Mouse (Mus musculus) NIH3T3 (cell line): ENCODE measurements around the gene Hoxc11.

Experiments
- DNase-seq: peaks from one replicate; pipeline ENCODE4 v3.0.0-alpha.2; 2012; ENCODE audit warnings: low read depth

Hoxc11 gene

GRCm38 (mm10) chr15:102984925-102985324 is 30.7 kb downstream of the Hoxc11 start:
- DNase-seq = no peak

DNA sequence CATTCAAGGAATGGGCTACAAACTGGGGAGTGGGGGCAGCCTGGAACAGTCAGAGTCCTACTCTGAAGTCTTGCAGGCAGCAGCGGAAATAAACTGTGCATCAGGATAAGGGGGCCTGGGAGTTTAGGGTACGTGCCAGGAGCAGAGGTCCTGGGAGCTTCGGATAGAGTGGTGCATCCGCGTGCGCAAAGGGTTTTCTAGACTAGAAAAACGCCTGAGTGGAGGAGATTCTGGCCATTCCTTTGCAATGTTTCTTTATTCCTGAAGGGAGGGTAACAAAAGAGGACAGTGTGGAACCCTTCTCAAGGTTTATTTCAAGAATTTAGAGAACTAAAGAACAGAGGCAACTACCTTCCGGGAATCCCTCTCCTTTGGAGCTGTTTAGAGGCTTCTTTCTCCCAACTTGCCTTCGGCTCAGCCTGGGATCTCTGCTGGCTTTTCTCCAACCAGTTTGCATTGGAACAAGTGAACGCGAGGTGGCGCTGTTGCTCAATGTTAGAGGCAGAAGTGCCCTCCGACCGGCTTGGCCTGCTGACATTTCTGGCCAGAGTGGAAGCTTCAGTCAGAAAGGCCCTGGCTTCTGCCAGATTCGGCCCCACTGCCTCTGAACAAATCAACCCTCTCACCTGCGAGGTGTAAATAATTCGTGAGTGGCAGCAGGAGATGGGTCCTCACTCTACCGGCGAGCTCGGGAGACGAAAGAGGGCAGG is 33.1 kb downstream of the Hoxc11 start:
- DNase-seq = peak; percentile 96

GRCm38 (mm10) chr15:102988078-102988477 is 33.9 kb downstream of the Hoxc11 start:
- DNase-seq = no peak

GRCm38 (mm10) chr15:102990461-102991397 is 36.5 kb downstream of the Hoxc11 start, which contains the start of gene Hoxc8:
Gene Hoxc8, plus strand, starts transcription at chr15:102990607.
- DNase-seq = no peak

DNA sequence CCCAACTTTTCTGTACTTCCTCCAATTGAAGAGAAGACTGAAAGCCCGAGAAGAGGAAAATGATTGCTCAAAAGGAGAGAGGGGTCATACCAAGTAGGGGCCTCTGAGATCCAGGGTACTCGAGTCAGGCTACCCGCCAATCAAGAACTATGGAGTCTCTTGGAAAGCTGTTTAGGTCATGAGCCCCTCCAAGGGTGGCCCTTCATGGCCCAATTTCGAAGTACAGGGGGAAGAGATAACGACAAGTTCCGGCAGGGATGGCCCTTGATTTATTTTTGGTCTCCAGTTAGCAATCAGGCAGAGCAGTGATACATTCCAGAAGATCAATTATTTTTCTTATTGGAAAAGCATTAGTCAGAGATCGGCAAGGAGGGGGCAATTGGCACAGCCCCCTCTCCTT is 37.6 kb downstream of the Hoxc11 start:
- no peak for DNase-seq

DNA sequence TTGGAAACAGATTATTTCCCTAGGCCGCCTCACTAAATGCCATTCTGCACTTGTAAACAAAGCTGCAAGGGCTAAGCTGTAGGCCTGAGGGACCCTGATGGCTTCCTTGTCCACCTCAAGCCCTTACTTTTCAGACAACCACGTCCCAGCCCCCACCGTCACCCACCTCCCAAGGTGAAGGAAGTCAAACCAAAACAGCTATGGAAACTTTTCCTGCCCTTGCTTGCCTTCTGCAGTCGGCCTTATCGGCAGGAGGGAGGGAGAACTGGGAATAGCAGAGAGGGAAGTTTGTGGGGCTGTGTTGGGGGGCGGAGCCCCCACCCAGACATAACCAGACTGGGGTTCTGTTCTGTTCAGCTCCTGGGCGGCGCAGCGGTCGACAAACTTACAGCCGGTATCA is 38.0 kb downstream of the Hoxc11 start:
- no peak for DNase-seq

DNA sequence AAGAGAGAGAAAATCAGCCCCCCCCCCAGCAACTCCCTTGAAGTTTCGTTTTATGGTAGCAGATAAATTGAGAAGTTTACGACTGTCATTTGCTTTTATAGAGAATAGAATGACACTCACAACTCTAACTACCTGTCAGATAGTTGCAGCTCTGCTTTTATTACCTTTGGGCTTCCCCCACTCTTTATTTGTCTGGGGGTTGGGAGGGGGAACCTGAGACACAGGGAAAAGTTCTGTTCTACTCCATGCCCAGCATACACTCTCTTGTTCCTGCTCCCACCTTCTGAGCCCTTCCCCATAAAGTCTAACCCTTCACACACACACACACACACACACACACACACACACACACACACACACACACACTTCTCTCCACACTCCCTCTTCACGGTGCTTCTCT is 38.6 kb downstream of the Hoxc11 start:
- no peak for DNase-seq

- DNase-seq = no peak
Measured at GRCm38 (mm10) chr15:102996548-102996947, 42.3 kb downstream of the Hoxc11 start.

- peak; percentile 38 for DNase-seq
Measured at GRCm38 (mm10) chr15:102997431-102997830, 43.2 kb downstream of the Hoxc11 start.

- peak; percentile 82 for DNase-seq
Measured at GRCm38 (mm10) chr15:102997939-102998355, 43.7 kb downstream of the Hoxc11 start, which contains the start of gene Hoxc6. Gene Hoxc6, plus strand, starts transcription at chr15:102998257.

- peak; percentile 50 for DNase-seq
Measured at GRCm38 (mm10) chr15:102998608-102999182, 44.5 kb downstream of the Hoxc11 start.

DNA sequence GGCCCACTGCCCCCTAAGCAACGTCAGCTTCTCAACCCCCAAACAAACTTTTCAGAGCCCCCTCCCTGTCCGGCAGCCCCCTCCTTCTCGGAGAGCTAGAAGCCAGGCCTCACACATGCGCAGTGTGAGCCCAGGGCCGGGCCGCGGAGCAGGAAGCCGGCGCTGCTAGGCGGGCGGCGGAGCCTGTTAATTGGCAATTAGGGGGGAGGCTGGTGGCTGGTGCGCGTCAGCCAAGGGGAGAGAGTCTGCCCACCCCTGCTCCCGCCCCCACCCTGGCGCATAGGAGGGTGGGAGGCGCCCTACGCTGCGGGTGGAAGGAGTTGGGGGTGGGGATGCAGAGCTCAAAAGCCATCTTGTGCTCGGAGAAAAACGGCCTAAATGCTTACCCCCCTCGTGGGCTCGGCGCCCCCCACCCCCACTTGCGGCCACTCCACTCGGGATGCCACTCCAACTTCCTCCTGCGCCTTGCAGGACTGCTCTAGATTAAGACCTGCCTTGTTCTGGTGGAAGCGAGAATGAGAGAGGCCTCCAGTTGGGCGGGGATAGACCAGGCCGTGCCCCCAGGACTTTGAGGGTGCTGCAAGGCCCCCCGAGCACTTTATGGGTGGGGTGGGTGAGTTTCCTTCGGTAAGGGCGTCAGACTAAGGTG is 45.1 kb downstream of the Hoxc11 start:
- DNase-seq = peak; percentile 96

DNA sequence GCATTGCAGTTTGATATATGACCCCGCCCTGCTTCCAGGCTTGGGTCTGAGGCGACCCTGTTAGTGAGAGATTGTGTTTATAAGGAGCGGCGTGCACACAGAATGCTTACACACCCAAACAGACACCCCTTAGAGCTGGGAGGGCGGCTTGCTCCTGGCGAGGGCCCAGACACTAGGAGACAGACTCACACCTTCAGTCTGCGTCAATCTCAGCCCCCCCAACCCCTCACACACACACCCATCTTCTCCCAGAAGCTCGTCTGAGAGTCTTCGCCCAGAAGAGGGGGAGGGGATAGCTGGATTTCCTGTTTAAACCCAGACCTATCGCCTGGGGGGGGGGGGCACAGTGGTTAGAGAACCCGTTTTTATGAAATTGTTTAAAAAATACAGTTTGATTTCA is 45.7 kb downstream of the Hoxc11 start:
- DNase-seq = peak; percentile 55

DNA sequence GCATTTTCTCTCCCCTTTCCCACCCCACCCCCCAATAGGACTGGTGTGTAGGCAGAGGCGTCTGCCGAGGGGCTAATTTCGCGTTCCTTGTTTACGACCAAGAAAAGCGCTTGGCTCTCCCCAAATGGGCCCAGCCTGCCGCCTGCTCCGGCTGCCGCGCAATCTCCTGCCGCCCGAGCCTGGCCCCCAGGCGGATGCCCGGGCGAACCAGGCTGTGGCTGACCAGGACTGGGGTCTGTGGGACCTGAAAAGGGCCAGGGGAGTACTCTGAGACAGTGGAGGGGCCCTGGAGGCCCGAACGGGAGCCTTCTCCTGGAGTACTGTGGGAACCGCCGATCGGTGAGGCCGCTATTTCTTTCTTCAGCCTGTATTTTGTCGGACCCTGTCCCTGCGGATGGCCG is 46.3 kb downstream of the Hoxc11 start:
- DNase-seq = no peak

GRCm38 (mm10) chr15:103001370-103001769 is 47.1 kb downstream of the Hoxc11 start:
- DNase-seq = no peak

GRCm38 (mm10) chr15:103002156-103002555 is 47.9 kb downstream of the Hoxc11 start:
- DNase-seq = peak; percentile 82

GRCm38 (mm10) chr15:103002821-103003448 is 48.7 kb downstream of the Hoxc11 start:
- peak; percentile 39 for DNase-seq

DNA sequence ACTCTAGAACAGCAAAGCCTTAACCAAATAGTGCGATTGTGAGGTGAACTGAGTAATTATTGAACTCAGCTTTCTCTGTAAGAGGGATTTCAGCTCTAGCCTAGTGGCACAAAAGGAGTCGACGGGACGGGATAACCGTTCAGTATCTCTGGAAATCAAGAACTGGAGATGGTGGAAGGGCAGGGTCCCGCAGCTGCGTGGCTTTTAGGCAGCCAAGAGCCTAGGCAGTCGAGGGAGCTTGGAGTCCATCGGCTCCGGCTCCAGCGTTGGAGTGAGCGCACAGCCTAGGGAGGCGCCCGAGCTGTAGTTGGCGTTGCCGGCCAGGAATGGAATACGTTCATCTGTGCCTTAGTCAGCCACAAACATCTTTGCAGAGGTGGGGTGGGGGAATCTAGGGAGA is 51.1 kb downstream of the Hoxc11 start:
- DNase-seq = peak; percentile 58

DNA sequence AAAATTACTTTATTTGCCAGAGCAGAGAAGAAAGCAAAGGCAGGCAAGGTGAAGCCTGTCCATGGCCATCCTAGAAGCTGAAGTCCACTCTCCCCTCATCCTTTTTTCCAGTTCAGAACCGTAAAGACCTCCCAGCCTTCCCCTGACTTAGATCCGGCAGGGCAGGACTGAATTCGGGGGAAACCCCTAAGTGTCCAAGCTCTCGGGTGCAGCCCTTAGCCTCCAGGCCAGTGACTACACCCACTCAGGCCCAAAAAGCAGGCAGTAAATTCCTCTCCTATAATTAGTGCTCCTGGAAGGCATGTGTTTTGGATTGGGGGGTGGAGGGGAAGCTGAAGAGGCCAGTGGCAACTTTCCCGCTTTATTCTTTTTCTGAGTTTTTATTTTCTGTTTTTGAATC is 51.6 kb downstream of the Hoxc11 start:
- peak; percentile 45 for DNase-seq

DNA sequence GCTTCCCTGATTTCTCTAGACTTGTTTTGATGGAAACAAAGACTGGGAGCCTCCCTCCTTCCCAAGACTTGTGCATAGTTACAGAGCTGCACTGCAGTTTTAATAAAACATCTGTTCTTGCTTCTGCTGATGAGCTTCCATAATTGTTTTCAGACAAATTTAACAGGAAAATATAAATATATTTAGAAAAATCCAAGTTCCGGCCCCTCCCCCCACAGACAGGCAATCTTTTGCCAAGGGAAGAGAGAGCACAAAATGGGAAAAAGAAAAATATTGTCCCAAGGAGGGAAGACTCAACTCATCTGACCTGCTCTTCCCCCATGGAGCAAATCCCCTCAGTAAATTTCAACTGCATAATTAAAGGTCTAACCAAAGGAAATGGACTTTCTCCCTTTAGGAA is 52.1 kb downstream of the Hoxc11 start:
- DNase-seq = no peak
